Comparison of ENCODE assay signal across 21 mouse cellular contexts in the genomic region with DNA sequence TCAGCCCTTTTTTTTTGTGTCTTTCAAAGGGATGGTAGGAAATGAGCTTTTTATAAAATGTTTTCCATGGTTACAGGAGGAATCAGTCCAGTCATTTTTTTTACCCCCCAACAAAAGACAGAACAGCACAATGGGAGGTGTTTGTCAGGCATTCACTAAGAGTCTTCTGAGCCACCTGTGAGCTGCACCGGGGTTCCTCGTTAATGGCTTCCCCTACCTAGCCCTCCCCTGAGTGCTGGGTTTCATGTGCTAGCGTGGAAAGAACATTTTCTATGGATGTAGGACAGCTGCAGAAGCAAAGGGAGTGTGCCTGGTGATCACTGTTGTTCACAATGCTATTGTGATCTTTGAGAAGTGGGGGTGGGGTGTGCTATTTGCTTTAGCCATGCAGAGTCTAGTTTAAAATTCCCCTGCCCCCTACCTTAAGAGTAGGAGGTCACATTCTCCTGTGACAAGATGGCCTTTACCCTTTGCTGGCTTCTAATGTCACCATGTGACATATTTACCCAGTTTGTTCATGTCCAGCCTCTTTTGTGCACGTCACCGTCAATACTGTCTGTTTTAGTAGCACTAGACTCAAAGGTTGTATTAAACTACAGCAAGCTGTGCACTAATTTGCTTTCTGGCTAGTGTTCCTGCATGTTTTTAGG. TPM values are rescaled to one million over a fixed set of nuclear protein-coding genes. Genes with fewer than 3 reads are reported as not detected.
DNase-seq lines count a peak whose midpoint lies in the region; ATAC-seq and TF ChIP-seq lines count a peak whose summit lies in the region.
"Had no signal": no experiment of that assay in that cellular context is flagged by ENCODE, and none has a peak within 500 bp of the region (broad histone marks: within the 10 kb centered on the region; RNA-seq: fewer than 3 reads in every experiment).

No protein-coding gene starts in this region.

- no peak overlapping the region for H3K27ac ChIP-seq in hindbrain, embryonic 13.5 days
- H3K27ac ChIP-seq in hindbrain, embryonic 14.5 days: no peak overlapping the region
- peak overlapping the region; percentile 42 for H3K27ac ChIP-seq in liver, embryonic 16.5 days (ENCODE audit: low read length)
- H3K27ac ChIP-seq: embryonic facial prominence, embryonic 15.5 days; gastrocnemius, adult 2 months; limb, embryonic 15.5 days; stomach, embryonic 15.5 days had no signal

- WGBS in hindbrain, embryonic 13.5 days: 28% methylated on average over 5 of the region's 5 CpGs
- 14% methylated on average over 5 of the region's 5 CpGs for WGBS in hindbrain, embryonic 14.5 days
- WGBS in liver, embryonic 16.5 days (ENCODE audit: insufficient replicate concordance): 62% methylated on average over 5 of the region's 5 CpGs

- no peak for TF ChIP-seq POLR2A in brain, embryonic 14.5 days (IDR thresholded peaks at IDR 0.05; ENCODE audit: borderline replicate concordance, extremely low read depth, insufficient read depth, insufficient read length, poor library complexity, severe bottlenecking)

- 0 out of 2 replicates have a peak, but pooled peaks cover 4% of the 10 kb centered on the region for H3K36me3 ChIP-seq in hindbrain, embryonic 13.5 days
- no peaks in the 10 kb centered on the region for H3K36me3 ChIP-seq in hindbrain, embryonic 14.5 days (replicated peaks; ENCODE audit: control insufficient read depth, insufficient read depth)
- no peaks in the 10 kb centered on the region for H3K36me3 ChIP-seq in liver, embryonic 16.5 days (ENCODE audit: control insufficient read depth, insufficient read depth)
- H3K36me3 ChIP-seq: embryonic facial prominence, embryonic 15.5 days; limb, embryonic 15.5 days; stomach, embryonic 15.5 days had no signal

- DNase-seq in embryo, embryonic 10.5 days (ENCODE audit: low spot score): peak; percentile 37
- no peak for DNase-seq in embryo, embryonic 10 days (ENCODE audit: low spot score)
- no peak for DNase-seq in hindbrain, embryonic 14.5 days (ENCODE audit: low spot score)
- DNase-seq in brain, embryonic 14.5 days (ENCODE audit: low read depth): peak; percentile 53
- DNase-seq in gastrocnemius, postnatal 10 days: no peak
- no peak for DNase-seq in kidney, postnatal 4 days
- DNase-seq: adrenal gland, adult 2 months; cerebellum, adult 18-20 months; gastrocnemius, adult 2 months; heart, postnatal 10 days; kidney, adult 18-20 months; kidney, postnatal 10 days; lung, postnatal 14 days; spleen, adult 18-20 months had no signal

- H3K4me1 ChIP-seq in hindbrain, embryonic 13.5 days (replicated peaks): peaks cover 84% of the 10 kb centered on the region
- peaks cover 56% of the 10 kb centered on the region for H3K4me1 ChIP-seq in hindbrain, embryonic 14.5 days (replicated peaks; ENCODE audit: control insufficient read depth, insufficient read depth, low read length)
- H3K4me1 ChIP-seq in liver, embryonic 16.5 days (ENCODE audit: control insufficient read depth, low read depth, low read length): peaks cover 7% of the 10 kb centered on the region

- no peak overlapping the region for H3K4me3 ChIP-seq in hindbrain, embryonic 13.5 days
- H3K4me3 ChIP-seq in hindbrain, embryonic 14.5 days (replicated peaks; ENCODE audit: low read length): no peak overlapping the region
- no peak overlapping the region for H3K4me3 ChIP-seq in liver, embryonic 16.5 days (ENCODE audit: low read depth, low read length)
- H3K4me3 ChIP-seq: embryonic facial prominence, embryonic 15.5 days; forebrain, embryonic 12.5 days; gastrocnemius, adult 2 months; limb, embryonic 15.5 days; stomach, embryonic 15.5 days had no signal

- no peak for TF ChIP-seq CTCF in brain, embryonic 14.5 days (IDR thresholded peaks at IDR 0.05; ENCODE audit: borderline replicate concordance, extremely low read depth, insufficient read depth, insufficient read length)

- H3K27me3 ChIP-seq in hindbrain, embryonic 13.5 days: no peaks in the 10 kb centered on the region
- no peaks in the 10 kb centered on the region for H3K27me3 ChIP-seq in hindbrain, embryonic 14.5 days (ENCODE audit: control insufficient read depth, insufficient read depth, low read length)
- H3K27me3 ChIP-seq in liver, embryonic 16.5 days (ENCODE audit: control insufficient read depth, insufficient read depth, low read depth, low read length): no peaks in the 10 kb centered on the region
- H3K27me3 ChIP-seq: CH12.LX; embryonic facial prominence, embryonic 15.5 days; forebrain, embryonic 12.5 days; limb, embryonic 15.5 days; stomach, embryonic 15.5 days had no signal

- H3K4me2 ChIP-seq in hindbrain, embryonic 13.5 days: 0 out of 2 replicates have a peak overlapping the region, but pooled peaks have one; percentile 4
- no peak overlapping the region for H3K4me2 ChIP-seq in hindbrain, embryonic 14.5 days (replicated peaks)
- no peak overlapping the region for H3K4me2 ChIP-seq in liver, embryonic 16.5 days (ENCODE audit: low read depth, low read length)
- H3K4me2 ChIP-seq: embryonic facial prominence, embryonic 15.5 days; forebrain, embryonic 12.5 days; limb, embryonic 15.5 days; stomach, embryonic 15.5 days had no signal

- no peak overlapping the region for H3K9ac ChIP-seq in hindbrain, embryonic 13.5 days
- no peak overlapping the region for H3K9ac ChIP-seq in hindbrain, embryonic 14.5 days
- no peak overlapping the region for H3K9ac ChIP-seq in liver, embryonic 16.5 days (ENCODE audit: low read depth, low read length)
- H3K9ac ChIP-seq: embryonic facial prominence, embryonic 15.5 days; forebrain, embryonic 12.5 days; limb, embryonic 15.5 days; stomach, embryonic 15.5 days had no signal

- H3K9me3 ChIP-seq in hindbrain, embryonic 13.5 days: no peaks in the 10 kb centered on the region
- no peaks in the 10 kb centered on the region for H3K9me3 ChIP-seq in hindbrain, embryonic 14.5 days (ENCODE audit: control insufficient read depth, low read length)
- H3K9me3 ChIP-seq in liver, embryonic 16.5 days (replicated peaks; ENCODE audit: control insufficient read depth, low read length): no peaks in the 10 kb centered on the region
- H3K9me3 ChIP-seq: embryonic facial prominence, embryonic 15.5 days; forebrain, embryonic 12.5 days; limb, embryonic 15.5 days; stomach, embryonic 15.5 days had no signal

- no peak for ATAC-seq in hindbrain, embryonic 13.5 days (ENCODE audit: low FRiP score)
- ATAC-seq in hindbrain, embryonic 14.5 days (ENCODE audit: low FRiP score): no peak
- peak; percentile 90 for ATAC-seq in liver, embryonic 16.5 days (ENCODE audit: low read depth)

RNA-seq across cellular contexts. Expression of a gene that starts 11.2 kb away (rescaled TPM):
- polyA plus RNA-seq in hindbrain, embryonic 13.5 days (2015; fragmentation: Nextera tagmentation; extraction: Ambion mirVana): 68.3 and 71.0 TPM in 2 replicates
- polyA plus RNA-seq in hindbrain, embryonic 14.5 days (2014; fragmentation: Nextera tagmentation; extraction: Ambion mirVana): 105 and 112 TPM in 2 replicates
- 106 and 134 TPM in 2 replicates for polyA plus RNA-seq in brain, embryonic 14.5 days (2012; rRNA removed)
- 4.5 and 5.9 TPM in 2 replicates for polyA plus RNA-seq in liver, embryonic 16.5 days (2015; fragmentation: Nextera tagmentation; extraction: Ambion mirVana)
- 10 to 100 TPM; 25.6 to 34.4 TPM for total RNA-seq in gastrocnemius, postnatal 10 days (2021)

Comparison
In these comparisons a context has a peak if more than half of its experiments do, and no peak if none do; other contexts are left out.
1. DNase-seq: peak in embryo, embryonic 10.5 days (single experiment) and brain, embryonic 14.5 days (single experiment); none in embryo, embryonic 10 days (single experiment), hindbrain, embryonic 14.5 days (single experiment), gastrocnemius, postnatal 10 days (single experiment) and kidney, postnatal 4 days (0 of 2).